Mouse (Mus musculus) brown adipose tissue, adult 24 weeks (tissue): ENCODE measurements around the gene Gm20837. TPM values are rescaled to one million over a fixed set of nuclear protein-coding genes. Genes with fewer than 3 reads are reported as not detected.
"Not testable (repeated sequence)": the region's sequence is repeated elsewhere in the genome, so short reads cannot be mapped to it uniquely, and the experiment has no call there.

ENCODE experiments used
- H3K27ac ChIP-seq: fragments of 200-500 bp; replicated peaks from 2 replicates; pipeline ENCODE4 v1.5.1; 2012; ENCODE audit warnings: low read depth, mild to moderate bottlenecking, low read length
- H3K4me1 ChIP-seq: fragments of 200-500 bp; 2 replicates; pipeline ENCODE4 v1.6.1; 2012; ENCODE audit warnings: low read length, mixed read lengths; ENCODE audit not compliant: control insufficient read depth, insufficient read depth, insufficient read length
- H3K4me3 ChIP-seq: fragments of 200-500 bp; 2 replicates; pipeline ENCODE4 v1.5.1; 2012; ENCODE audit warnings: low read depth, mild to moderate bottlenecking, low read length, moderate library complexity; ENCODE audit not compliant: insufficient read depth
- polyA plus RNA-seq: library from polyadenylated mRNA; stranded (reverse); fragments of >200 nt; gene quantifications from 2 replicates; pipeline ENCODE4 v1.2.4, GENCODE M21; 2012; ENCODE audit not compliant: missing spikeins, insufficient read depth, insufficient read length

Gm20837 gene
- not detected in 2 replicates for polyA plus RNA-seq

DNA sequence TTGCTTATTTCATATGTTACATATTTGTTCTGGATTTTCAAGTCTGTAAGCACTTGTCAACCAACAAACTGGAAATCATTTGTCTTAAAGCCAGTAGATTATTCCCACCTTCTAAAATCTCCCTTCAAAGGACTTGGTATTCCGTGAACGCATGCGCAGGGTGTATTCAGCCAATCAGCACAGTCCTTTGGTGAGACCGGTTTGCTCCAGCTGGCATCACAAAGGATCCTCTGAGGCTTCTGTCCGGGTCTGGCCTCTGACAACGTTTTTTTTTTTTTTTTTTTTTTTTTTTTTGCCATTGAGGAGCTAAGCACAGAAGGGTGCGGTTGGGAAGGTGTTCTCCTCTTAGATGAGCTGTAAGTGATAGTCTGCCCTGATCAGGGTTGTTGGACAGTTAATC, at the start of gene Gm20837:
TSS of gene Gm20837 (plus strand) at position 301 of the 400 bp plus-strand sequence.
- not testable (repeated sequence) for H3K4me1 ChIP-seq, H3K4me3 ChIP-seq, H3K27ac ChIP-seq
